Mouse (Mus musculus): Measurements from ENCODE around the gene Gm28043.
"Not testable (repeated sequence)": the region's sequence is repeated elsewhere in the genome, so short reads cannot be mapped to it uniquely, and the experiment has no call there.

The Gm28043 gene

DNA sequence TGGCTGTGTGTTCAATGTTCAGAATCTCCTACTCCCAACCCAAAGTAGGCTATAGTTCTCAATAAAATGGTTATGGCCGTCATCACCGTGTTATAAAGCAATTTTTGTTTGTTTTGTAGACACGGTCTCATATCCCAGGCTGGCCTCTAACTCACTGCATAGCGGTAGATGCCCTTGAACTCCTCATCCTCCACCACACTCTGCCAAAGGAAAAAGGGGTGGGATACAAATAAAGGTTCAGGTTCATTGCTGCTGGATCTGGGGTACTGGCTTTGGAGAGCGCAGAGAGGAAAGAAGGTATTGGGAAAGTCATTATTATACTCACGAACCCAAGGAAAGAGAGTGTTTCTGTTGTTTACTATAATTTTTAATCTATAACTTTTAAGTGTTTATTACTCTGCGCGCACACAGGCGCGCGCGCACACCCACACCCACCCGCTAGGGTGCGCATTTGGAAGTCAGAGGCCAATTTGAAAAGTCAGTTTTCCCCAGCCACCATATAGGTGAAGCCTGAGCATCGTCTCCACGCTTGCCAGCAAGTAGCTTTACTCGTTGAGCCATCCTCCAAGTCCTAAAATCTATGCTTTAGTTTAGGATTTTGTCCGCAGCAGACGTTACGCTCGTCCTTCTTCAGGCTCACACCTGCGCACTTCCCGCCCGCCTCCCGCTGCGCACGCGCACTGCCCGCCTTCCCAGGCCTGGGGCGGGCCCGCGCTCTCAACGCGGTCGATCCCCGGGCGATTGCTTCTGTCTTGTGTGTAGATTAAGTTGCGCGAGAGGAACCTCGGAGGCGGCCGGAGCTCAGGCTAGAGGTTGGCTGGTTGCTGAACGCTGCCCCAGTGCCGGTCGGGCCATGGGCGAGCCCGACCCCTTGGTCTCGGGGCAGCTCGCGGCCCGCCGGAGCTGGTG, at the start of gene Gm28043, which contains the start of gene Rnf8:
TSS of gene Gm28043 (plus strand) at position 762 of the 909 bp plus-strand sequence.
TSS of gene Rnf8 (plus strand) at position 676 of the 909 bp plus-strand sequence.
- DNase-seq (ENCODE audit: low spot score), result peak; percentile 93

DNA sequence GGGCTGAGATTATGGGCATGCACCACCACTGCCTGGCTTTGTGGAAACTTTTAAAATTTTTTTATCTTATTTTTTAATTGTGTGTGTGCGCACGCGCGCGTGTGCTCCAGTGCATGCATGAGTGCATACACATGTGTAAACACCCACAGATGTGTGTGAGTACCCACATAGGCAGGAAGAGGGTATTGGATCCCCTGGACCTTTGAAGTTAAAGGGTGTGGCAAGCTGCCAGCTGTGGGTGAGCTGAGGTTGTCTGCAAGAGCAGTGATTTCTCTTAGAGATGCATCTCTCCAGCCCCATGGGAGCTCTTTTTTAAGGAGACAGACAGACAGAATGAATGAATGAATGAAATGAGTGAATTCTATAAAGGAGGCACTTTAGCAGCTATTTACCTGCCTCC, 49.2 kb upstream of the Gm28043 start:
- no peak for DNase-seq (ENCODE audit: low spot score)

DNA sequence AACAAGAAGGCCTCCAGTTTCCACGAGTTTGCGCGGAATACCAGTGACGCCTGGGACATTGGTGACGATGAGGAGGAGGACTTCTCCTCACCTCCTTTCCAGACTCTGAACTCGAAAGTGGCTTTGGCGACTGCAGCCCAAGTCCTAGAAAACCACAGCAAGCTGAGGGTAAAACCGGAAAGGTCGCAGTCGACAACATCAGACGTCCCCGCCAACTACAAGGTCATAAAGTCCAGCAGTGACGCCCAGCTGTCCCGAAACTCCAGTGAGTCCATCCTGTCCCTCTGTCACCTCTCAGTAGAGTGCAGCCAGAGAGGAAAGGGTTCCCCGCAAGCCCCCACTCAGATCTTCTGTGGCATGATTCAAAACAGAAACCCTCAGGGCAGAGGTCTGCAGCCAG, 46.2 kb upstream of the Gm28043 start:
- no peak for DNase-seq (ENCODE audit: low spot score)

DNA sequence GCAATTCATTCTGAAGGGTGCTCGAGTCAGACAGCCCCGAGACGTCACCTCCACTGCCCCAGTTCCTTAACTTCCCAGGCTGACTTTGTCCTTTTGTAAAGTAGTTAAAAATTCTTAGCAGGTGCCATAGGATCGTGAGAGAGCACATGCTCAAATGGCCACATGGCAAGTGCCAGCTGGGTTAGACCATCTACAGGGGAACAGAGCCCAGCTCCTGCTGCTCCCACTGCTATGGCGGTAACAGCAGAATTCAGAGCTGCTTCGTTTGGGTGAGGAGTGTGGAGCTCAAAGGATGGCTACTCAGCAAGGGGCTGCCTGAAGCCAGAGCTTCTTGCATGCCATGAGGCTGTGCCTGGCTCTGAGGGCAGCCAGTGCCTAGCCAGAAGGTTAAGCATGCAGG, 44.8 kb upstream of the Gm28043 start:
- no peak for DNase-seq (ENCODE audit: low spot score)

DNA sequence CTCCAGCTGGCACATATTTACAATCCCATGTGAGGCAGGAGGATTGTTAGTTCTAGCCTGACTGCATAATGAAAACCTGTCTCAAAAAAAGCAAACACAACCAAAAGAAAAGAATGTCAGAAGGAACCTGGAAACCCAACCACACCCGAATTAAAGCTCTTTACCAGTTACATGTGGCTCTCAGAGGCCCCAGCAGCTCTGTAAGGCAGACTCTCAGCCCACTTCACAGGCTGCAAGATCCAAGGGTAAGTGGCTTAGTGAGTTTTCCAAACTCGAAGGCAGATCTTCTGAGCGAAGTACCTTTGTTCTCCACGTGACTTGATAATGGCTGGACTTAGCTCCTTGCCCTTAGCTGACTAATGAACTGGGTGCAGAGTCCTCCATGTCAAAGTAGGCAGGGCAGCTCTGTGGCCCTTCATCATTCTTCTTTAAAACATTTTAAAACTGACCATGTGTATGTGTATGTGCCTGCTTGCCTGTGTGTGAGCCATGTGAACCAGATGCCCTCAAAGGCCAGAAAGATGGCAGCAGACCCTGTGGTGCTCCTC, 35.0 kb upstream of the Gm28043 start:
- no peak for DNase-seq (ENCODE audit: low spot score)

DNA sequence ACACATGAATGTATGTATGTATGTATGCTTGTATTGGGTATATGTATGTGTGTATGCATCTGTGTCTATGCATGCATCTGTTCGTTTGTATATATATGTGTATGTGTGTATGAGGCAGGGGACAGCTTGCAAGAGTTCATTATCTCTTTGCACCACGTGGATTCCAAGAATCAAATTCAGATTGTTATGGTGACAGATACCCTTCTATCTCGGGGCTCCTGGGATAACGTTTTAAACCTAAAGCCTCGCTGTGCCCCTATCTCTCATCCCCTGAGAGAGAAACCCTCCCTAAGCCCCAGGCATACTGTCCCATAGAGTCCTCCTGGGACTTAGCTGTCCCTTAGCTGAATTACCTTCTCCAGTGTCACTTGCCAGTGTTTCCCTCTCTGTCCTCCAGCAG, 31.1 kb upstream of the Gm28043 start:
- DNase-seq (ENCODE audit: low spot score), result no peak

DNA sequence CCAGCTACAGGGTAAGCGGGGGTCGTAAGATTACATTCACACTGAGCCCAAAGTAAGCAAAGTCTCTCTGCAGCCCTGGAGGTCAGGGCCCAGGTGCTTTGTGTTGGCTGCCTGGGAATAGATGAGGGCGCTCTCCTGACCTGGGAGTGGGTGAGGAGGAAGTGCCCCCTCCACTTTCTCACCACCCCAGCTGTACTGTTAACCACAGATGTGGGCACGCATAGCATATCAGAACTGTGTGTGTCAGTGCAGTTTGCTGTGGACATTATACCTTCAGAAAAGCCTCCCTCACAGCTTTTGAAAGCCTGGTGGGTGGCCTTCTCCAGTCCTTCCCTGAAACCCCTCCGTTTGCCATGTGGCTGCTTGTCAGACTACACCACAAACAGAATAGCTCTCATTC, 30.4 kb upstream of the Gm28043 start:
- DNase-seq (ENCODE audit: low spot score), result no peak

DNA sequence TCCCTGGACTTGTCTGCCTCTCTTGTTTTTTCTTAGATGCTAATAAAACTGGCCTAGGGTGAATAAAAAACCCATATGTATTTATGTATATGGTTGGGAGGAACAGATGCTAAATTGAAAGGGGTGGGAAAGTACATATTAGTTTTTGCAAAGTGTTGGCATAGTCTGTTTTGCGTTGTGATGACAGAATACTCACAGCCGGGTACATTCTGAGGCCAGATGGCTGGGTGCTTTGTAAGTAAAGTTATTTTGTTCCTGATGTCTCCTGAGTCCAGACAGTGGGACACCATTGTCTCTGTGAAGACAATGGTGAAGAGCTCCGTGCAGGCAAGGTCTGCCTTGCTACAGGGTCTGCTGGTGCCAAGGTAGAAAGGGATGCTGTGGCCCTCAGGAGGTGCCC, 29.9 kb upstream of the Gm28043 start:
- no peak for DNase-seq (ENCODE audit: low spot score)

DNA sequence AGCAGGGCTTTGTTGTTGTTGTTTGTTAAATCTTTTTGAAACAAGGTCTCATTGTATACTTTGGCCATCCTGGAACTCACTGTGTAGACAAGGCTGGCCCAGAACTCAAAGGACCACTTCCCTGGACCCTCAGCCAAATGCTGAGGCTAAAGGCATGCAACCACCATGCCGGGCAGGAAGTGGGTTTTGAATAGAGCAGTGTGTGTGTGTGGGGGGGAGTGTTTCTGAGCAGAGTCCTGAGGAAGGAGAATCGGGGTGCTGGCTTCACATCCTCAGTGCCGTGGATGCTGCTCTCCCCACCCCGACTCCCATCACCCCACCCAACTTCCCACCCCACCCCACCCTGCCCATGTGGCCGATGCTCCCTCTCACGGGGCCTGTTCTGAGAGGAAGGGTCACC, 29.2 kb upstream of the Gm28043 start:
- DNase-seq (ENCODE audit: low spot score), result no peak

DNA sequence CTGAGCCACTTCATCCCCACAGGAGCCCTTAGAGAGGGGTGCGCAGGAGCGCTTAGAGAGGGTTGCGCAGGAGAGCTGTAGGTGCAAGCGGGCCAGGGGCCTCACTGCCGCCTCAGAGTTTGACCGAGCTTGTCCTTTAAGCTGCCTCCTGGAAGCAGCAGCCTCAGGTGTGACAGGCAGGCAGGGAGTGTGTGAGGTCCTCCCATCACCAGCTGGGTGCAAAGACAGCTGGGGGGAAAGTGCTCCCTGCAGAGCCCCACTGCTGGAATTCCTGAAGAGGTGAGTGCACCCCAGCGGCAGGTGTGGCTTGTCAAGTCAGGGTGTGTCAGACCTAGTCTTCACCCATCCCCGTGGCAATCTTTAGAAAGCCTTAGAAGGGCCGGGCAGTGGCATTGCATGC, 27.8 kb upstream of the Gm28043 start:
- DNase-seq (ENCODE audit: low spot score), result no peak

DNA sequence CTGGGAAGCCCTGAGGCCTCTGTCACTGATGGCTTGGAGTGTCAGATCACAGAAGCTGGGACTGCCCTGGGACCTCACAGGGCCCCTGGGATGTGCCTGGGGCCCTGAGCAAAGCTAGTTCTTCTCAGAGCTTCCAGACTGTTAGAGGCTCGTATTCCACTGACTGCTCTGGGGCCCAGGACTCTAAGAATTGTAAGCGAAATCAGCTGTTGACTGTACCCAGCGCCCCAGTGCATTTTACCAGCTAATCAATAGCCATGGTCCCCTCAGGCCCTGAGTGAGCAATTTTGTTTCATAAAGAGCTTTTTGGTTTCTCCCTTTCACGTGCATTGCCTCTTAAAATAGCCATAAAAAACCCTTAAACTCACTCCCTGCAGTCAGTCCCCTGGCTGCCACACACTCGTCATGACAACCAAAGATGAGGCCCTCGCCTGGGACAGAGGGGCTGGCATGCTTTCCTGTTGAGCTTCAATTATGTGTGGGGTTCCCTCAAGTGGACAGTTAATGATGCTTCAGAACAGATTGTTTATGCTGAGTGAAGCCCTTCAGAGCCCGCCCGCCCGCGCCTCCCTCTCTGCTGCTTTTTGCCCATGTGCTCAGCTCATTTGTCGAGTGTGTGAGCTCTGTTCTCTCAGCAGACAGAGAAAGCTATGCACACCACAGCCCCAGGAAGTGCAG, 25.3 kb upstream of the Gm28043 start:
- no peak for DNase-seq (ENCODE audit: low spot score)

DNA sequence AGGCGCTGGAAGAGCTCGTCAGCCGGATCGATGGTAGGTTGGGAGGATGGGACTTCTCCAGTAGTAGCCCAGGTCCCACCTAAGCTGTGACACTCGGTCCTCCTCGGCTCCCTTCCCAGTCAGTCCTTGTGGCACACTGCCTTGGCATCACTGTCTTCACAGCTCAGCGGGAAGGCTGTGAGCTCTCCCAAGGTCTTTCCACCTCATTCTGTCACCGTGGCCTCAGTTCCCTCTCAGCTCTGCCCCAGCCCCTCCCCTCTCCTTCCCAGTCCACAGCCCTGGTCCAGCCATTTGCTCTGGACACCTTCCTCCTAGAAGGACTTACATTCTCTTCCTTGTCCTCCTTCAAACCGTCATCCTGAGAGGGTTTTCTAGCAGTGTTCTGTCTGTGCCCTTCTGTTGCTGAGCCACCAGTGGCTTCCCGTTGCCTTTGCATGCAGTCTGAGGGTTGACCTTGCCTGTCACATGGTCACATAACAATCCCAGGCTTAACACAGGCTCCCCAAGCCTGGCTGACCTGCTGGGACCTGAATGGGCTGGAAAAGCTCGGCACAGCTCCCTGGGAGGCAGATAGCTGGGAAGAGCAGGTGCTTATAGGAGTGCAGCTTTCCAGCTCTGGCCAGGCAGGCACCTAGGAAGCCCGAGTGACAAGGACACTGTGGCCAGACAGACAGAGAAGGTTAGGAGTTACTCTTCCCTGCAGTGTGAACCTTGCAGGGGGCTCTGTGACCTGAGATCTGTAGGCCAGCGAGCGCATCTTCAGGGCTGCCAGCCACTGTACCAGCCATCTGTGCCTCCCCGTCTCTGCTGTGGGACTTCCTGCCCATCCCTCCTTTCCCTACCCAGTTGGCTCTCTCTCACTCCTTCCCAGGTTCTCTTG, 18.5 kb upstream of the Gm28043 start:
- DNase-seq (ENCODE audit: low spot score), result no peak

DNA sequence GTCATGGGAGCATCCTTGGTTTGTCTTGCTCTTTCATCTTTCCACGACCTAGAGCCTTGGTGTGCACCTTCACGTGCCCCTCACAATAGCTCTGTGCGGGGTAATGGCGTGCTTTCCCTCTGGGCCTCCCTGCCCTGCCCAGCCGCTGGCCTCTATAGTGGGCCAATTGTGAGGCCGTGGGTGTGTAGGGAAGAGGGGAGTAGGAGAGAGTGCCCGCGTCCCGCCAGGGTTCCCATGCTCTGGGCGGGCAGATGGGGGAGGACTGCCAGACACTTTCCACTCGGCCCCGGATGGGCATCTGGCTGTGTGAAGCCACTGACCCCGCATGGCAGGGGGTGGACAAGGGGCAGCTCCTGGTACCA, 17.9 kb upstream of the Gm28043 start:
- no peak for DNase-seq (ENCODE audit: low spot score)

DNA sequence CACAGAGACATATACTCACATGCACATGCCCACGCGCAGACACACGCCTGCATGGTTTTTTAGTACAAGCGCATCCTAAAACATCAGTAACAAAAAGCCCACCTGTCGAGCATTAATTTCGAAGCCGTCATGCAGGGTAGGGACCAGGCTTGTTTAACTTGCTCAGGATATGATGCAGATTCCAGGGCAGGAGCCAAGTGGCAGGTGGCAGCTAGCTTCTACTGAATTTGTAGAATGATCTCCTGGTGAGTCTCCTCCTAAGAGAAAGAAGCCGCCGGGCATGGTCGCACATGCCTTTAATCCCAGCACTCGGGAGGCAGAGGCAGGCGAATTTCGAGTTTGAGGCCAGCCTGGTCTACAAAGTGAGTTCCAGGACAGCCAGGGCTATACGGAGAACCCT, 15.6 kb upstream of the Gm28043 start:
- DNase-seq (ENCODE audit: low spot score), result no peak

DNA sequence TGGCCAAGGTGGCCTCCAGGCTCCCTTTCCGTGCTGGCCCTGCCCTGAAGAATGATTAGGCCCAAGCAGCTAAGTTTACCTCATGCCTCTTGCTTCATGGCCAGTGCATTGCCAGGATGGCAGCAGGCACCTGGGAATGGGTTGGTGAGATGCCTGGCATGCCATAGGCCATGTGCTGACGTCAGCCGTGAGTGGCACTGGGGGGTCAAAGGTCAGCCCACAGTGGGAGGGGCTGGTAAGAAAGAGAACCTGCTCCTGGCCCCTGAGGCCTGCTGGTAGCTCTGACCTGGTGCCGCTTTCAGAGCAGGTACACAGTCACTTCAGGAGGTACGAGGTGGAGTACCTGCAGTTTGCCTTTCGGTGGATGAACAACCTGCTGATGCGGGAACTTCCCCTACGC, 15.1 kb upstream of the Gm28043 start:
- no peak for DNase-seq (ENCODE audit: low spot score)

DNA sequence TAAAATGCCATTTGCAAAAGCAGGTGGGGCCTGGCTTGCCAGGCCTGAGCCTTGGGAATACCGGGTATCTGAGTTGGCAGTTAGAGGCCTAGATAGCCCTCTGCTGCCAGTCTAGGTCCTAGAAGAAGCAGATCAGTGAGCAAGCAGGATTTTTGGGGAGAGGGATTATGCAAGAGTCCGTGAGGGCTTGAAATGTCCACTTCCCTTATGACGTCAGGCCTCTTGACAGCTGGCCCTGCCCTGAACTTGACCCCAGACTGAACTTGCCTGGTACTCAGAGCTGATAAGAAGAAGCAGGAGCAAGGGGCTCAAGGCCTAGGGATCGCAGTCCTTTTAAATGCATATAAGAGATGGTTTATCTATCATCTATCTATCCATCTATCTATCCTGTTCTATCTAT, 13.3 kb upstream of the Gm28043 start:
- DNase-seq (ENCODE audit: low spot score), result no peak

DNA sequence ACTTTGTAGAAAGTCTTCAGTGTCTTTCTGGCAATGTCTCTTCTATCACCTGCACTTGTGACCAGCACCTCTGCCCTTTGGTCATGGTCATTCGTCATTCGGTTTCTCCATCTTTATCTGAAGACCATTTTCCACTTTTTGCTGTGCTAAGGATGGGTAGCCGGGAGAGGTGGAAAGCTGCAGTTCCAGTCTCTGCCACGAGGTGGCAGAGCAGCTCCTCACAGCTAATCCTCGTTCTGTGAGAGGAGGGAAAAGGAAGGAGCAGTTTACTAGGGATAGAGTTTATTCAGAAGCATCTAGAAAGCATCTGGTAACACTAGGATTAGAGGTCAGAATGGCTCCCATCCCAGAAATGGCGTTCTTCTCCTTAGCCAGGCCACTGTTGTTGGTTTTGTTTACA, 11.4 kb upstream of the Gm28043 start:
- DNase-seq (ENCODE audit: low spot score), result peak; percentile 70

DNA sequence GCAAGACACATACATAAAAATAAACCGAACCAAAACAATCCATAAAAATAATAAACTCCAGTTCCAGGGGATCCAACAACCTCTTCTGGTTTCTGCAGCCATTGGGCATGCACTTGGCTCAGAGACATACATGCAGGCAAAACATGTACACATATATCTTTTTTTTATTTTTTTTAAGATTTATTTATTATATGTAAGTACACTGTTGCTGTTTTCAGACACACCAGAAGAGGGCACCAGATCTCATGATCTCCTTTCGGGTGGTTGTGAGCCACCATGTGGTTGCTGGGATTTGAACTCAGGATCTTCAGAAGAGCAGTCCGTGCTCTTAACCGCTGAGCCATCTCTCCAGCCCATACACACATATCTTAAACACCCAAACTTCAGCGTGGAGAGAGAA, 1.2 kb upstream of the Gm28043 start:
- not testable (repeated sequence) for DNase-seq (ENCODE audit: low spot score)

DNA sequence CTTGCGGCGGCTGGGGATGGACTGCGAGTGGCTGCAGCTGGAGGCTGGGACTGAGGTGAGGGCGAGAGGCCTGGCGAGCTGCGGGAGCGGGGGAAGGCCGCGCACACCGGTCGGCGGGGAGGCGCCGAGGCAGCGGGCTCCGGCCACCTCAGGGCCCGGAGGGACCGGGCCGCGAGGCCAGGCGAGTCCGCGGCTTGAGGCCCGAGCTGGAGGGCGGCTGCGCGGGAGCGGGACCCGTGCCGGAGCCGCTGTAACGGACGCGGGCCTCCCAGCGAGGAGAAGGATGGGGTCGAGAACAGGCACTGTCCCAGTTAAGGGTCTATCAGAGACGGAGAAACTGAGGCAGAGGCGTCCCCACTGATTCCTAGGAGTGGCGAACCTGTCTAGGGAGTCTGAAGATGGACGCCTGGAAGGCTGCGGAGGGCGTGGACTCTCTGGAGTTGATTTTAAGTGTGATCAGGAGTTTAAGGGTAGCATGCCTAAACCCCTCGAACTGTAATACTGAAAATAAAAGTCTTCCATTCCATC, 412 bp downstream of the Gm28043 start:
- peak; percentile 29 for DNase-seq (ENCODE audit: low spot score)

DNA sequence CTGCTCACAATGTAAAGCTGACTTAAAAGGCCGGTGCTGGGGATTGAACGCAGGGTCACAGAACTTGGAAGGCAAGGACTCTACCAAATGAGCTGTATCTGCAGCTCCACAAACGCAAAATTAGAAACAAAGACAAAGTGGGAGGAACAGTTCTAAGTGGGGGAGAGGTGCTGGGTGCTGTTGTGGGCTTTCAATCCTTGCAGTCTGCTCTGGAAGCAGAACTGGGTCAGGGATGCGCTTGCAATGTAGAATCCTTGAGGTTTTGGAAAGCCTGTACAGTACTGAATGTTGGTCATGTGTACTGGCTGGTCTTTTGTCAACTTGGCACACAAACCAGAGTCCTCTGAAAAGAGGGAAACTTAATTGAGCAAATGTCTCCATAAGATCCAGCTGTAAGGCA, 940 bp downstream of the Gm28043 start:
- peak; percentile 26 for DNase-seq (ENCODE audit: low spot score)

DNA sequence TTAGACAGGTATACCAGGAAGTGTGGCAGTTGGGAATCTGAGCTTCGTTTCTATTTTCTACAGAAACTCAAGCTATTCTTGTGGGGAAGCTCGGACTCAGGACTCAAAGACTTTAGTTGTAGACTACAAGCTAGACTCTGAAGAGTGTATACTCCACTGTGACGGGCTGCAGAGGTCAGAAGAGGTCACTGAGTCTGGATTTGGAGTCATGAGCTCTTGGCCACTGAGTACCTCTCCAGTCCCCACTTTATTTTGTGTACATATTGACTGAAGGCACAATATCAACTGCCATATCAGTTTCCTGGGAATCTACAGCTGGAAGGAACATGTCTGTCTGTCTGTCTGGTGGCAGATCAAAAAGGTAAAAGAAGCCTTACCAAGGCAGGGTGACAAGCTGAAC, 4.6 kb downstream of the Gm28043 start:
- no peak for DNase-seq (ENCODE audit: low spot score)

DNA sequence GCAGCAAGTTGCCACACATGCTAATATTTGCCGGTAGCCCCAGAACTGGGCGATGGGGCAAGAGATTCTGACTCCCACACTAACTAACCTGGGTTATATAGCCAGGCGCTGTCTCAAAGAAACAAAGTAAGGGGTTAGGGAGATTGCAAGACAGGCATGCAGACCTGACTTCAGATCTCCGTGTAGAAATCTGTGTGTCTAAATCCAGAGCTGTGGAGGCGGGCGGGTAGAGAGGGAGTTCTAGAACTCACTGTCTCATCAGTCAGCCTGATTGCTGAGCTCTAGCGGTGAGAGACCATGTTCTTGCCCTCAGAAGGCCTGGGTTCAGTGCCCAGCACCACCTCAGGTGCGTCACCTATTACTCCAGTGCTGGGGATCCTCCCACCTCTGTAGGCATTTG, 8.8 kb downstream of the Gm28043 start:
- DNase-seq (ENCODE audit: low spot score), result no peak
